Mouse (Mus musculus) spleen, postnatal 36 days (tissue): ENCODE measurements around the gene Nars2.

Experiments used
- DNase-seq, 2 experiments: peaks; one replicate each; pipeline ENCODE4 v3.0.0; 2022; ENCODE audit warnings: low spot score in 2 of 2, mixed read lengths in 1 of 2

Nars2 gene

DNA sequence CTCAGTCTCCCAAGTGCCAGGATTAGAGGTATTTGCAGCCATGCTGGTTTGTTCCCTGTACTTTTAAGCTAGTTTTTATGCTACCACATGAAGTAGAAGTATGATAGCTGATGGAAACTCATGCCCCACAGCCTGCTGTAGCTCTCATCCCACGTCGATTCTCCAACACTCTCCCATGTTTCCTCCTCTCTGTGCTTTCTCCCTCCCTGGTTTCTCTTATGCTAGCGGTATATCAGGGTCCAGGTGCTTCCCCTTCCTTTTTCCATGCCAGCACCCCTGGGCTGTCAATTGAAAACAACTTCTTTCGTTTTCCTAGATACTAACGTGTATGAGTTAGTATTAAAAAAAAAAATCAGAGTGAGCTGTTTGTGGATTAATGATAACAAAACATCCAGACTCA lies 120.8 kb downstream of the Nars2 start:
- no peak for DNase-seq

DNA sequence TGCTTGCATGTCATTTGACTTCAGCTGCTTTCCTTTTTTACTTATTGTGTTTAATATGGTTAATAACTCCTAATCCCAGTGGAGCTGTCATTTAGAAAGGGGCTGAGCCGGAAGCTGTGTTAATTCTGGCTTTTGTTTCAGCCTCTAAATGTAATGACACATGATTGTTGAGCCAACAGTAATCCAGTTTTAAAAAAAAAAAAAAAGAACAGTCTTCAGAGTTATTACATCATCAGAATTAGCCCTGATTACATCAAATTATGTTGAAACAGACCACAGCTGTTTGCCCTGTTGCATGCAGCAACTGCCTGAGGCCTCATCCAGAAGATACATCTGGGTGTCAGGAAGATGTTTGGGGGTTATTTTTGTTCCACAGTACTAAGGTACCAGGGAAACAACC lies 123.7 kb downstream of the Nars2 start:
- no peak for DNase-seq

GRCm38 (mm10) chr7:97076977-97077376 lies 125.7 kb downstream of the Nars2 start:
- no peak for DNase-seq

GRCm38 (mm10) chr7:97078685-97079084 lies 127.4 kb downstream of the Nars2 start:
- DNase-seq = no peak

GRCm38 (mm10) chr7:97079145-97079544 lies 127.8 kb downstream of the Nars2 start:
- DNase-seq = no peak

DNA sequence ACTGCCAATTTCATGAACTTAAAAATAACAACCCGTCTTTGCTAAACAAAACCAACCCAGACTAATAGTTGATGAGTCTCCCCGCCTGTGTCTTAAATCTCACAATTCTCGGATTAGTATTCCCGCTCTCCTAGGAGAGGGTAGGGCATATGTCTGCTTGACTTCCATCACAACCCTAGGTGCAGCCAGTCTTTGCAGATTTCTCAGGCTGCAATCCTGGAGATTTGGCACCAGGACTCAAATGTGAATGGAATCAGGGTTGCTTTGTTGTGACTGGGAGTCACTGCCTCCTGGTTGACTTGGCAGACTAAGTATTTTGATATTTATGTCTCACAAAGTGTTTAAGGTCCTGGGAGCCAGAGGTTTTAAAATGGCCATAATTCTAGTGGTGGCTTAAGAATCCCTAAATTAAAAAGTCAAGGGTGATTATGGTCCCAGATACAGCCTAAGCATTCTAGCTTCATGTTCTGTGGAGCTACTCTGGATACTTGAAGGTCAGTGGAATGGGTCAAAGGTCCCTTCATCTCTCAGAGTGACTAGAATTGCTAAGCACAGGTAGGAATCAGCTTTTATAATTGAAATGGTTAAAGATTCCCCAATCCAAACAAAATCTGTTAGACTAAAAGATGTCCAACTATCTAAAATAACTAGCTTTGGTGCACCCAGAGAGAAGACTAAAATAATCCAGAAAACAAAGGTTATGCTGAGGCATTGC lies 128.5 kb downstream of the Nars2 start:
- DNase-seq = no peak

GRCm38 (mm10) chr7:97080621-97081241 lies 129.4 kb downstream of the Nars2 start:
- DNase-seq = no peak

GRCm38 (mm10) chr7:97081242-97081958 lies 130.1 kb downstream of the Nars2 start, which contains the start of gene Gab2:
Gene Gab2 (plus strand): TSS chr7:97081586.
- peak; percentile 56 to 61 for DNase-seq

DNA sequence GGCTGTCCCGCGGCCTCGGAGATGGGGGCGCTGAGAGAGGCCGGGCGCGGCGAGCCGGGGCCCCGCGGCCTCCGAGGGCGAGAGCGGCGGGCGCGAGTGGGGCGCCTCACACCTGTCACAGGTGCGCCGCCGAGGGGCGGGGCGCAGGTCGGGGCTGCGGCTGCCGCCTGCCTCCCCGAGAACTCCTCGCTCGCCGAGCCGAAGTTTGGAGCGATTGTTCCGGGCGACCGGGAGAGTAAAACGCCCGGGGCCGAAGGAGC lies 130.6 kb downstream of the Nars2 start:
- no peak for DNase-seq

DNA sequence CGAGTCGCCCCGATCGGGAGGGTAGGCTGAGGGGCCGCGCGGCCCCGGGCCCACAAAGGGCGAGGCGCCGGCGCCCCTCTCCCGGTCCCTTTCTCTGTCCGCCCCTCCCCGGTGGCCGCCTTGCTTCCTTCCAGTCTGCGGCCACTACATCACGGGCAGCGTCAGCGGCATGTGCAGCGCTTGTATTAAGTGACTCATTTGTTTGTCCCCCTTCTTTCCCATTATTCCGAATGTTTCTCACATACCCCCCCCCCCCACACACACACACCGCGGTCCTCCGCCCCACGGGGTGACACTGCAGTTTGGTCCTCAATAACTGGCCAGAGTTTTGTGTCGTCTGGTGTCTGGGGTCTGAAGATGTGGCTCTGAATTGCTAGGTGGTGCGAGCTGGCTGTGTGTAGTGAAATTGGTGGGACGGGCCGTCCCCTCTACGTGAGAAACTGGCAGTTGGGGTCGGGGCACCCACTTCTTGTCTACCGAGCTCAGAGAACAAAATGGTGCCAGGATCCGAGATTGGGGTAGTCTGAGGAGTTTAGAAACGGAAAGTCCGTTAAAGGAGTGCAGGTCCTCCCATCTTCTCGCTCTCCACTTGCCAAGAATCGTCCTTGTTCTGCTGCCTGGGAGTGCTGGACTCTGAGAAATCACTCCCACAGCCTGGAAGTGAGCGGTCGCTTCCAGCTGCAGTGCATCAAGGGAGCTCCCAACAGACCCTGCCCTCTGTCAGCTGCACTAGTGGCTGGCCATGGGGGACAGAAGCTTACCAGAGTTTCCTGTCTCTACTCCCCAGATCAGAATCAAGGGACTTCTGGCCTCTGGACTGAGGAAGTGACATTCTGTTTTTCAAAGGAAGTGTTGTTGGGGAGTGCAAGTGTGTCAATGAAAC lies 131.2 kb downstream of the Nars2 start:
- DNase-seq = peak; percentile 26 to 45

GRCm38 (mm10) chr7:97083579-97083978 lies 132.3 kb downstream of the Nars2 start:
- DNase-seq = no peak

GRCm38 (mm10) chr7:97084181-97084580 lies 132.9 kb downstream of the Nars2 start:
- no peak for DNase-seq

- peak in 1 of 2 experiments; percentile 28 for DNase-seq
Observed at GRCm38 (mm10) chr7:97085291-97085690, 134.0 kb downstream of the Nars2 start.

DNA sequence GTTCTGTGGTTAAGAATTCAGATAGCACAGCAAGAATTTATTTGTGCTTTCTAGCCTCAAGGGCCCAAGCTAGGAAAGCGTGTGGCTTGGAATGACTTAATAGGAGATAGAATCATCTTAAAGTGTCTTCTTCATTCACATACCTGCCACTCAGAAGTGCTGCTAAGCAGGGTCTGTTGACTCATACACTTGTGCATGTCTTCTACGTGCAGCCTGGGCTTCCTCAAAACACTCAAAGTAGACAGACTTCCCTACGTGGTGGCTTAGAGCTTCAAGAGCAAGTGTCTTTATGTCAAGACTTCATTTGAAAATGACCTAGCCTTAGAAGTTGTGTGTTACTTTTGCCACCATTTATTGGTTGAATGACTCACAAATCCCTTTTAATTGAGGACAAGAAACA lies 142.9 kb downstream of the Nars2 start:
- no peak for DNase-seq

DNA sequence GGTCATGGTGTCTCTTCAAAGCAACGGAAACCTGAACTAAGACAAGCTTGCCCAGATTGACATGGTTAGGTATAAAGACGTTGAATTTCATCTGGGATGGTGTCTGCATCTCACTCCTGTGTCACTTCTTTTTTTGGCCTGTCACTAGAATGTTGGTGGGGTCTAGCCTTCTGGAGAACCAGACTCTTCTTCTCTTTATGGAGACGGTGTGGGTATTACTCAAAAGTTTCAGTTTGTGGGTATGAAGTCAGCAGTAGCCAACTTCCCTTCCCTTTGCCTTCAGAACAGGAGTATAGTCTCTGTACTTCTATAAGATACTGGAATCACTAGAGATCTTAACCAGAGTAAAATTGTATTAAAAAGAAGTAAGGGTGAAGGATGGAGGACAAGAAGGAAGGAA lies 156.8 kb downstream of the Nars2 start:
- no peak for DNase-seq
